Mouse (Mus musculus) lung, postnatal 0 days (tissue): Measurements from ENCODE around the gene Map4k2.

Experiments used
- CTCF ChIP-seq: IDR thresholded peaks from 2 replicates; pipeline ENCODE4 v1.5.1; 2016; ENCODE audit warnings: antibody characterized with exemption, mild to moderate bottlenecking
- EP300 ChIP-seq: IDR thresholded peaks from 2 replicates; pipeline ENCODE4 v1.6.1; 2016; ENCODE audit warnings: antibody characterized with exemption, mild to moderate bottlenecking, control low read depth

DNA sequence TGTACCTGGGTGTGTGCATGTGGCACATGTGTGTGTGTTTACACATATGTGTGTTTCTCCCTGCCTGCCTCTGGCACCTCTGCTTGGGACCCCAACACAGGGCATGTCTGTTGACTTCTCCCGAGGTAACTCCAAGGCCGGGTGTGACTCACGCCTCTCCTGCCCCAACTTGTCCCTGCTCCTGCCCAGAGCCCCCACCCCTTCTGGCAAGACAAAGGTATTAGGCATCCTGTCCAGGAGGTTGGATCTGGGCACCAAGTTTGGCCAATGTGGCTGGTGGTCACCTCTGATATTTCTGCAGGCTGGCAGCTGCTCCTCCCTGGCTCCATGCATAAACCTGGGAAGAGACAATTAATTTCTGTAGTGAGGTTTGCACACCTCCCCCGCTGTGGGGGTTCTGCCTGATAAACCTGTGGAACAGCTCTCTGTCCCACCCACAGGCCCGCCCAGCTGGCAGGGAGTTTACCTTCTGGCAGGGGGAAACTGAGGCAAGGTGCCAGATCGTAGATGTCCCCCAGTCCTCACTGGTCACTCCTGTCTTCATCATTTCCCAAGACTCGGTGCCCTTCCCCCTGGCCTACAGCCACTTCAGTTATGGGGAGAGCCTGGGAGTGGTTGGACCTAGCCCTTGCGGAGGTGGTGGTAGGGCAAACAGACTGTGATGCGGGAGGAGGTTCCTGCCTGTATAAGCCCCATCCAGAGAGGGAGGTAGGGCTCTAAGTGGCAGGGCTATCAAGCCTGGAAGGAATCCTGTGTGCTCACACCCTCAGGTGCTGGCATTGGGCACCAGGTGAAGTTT lies 33.0 kb upstream of the Map4k2 start:
- TF ChIP-seq CTCF (no peak), EP300 (peak; percentile 42; the same call in 1 of the 2 replicates)
